Mouse (Mus musculus) liver, embryonic 16.5 days (tissue): Measurements from ENCODE around the gene Fbxo2. TPM values are rescaled to one million over a fixed set of nuclear protein-coding genes. Genes with fewer than 3 reads are reported as not detected.

Source experiments
- ATAC-seq: fragments of 200-750 bp; cut with Nextera tagmentation; 2 replicates; pipeline ENCODE4 v1.8.0; 2017; ENCODE audit warnings: low read depth, mild to moderate bottlenecking, moderate number of reproducible peaks, moderate library complexity
- H3K27ac ChIP-seq: fragments of 300-500 bp; sonication (generic); 2 replicates; pipeline ENCODE4 v1.5.1; 2014; ENCODE audit warnings: mild to moderate bottlenecking, low read length
- H3K27me3 ChIP-seq: fragments of 300-500 bp; sonication (generic); 2 replicates; pipeline ENCODE4 v1.6.1; 2014; ENCODE audit warnings: low read depth, low read length, mixed read lengths; ENCODE audit not compliant: control insufficient read depth, insufficient read depth
- H3K36me3 ChIP-seq: fragments of 300-500 bp; sonication (generic); 2 replicates; pipeline ENCODE4 v1.6.1; 2014; ENCODE audit warnings: mild to moderate bottlenecking; ENCODE audit not compliant: control insufficient read depth, insufficient read depth
- H3K4me1 ChIP-seq: fragments of 300-500 bp; sonication (generic); 2 replicates; pipeline ENCODE4 v1.6.1; 2014; ENCODE audit warnings: low read depth, low read length, mixed read lengths; ENCODE audit not compliant: control insufficient read depth
- H3K4me2 ChIP-seq: fragments of 300-500 bp; sonication (generic); 2 replicates; pipeline ENCODE4 v1.6.1; 2014; ENCODE audit warnings: low read depth, low read length, mixed read lengths
- H3K4me3 ChIP-seq: fragments of 300-500 bp; sonication (generic); 2 replicates; pipeline ENCODE4 v1.5.1; 2014; ENCODE audit warnings: low read depth, mild to moderate bottlenecking, low read length
- H3K9ac ChIP-seq: fragments of 300-500 bp; sonication (generic); 2 replicates; pipeline ENCODE4 v1.6.1; 2014; ENCODE audit warnings: low read depth, low read length
- H3K9me3 ChIP-seq: fragments of 300-500 bp; sonication (generic); replicated peaks from 2 replicates; pipeline ENCODE4 v1.6.1; 2016; ENCODE audit warnings: low read length; ENCODE audit not compliant: control insufficient read depth
- WGBS: fragments of 180-500 bp; shearing (Covaris S2); extraction: QIAGEN DNeasy Blood & Tissue Kit; methylation state at CpG from one replicate; pipeline ENCODE4 v1.1.7; 2014; ENCODE audit not compliant: insufficient replicate concordance; 5-methylcytosine and 5-hydroxymethylcytosine counted together
- polyA plus RNA-seq: library from polyadenylated mRNA; unstranded; fragments of >200 nt; fragmentation: Nextera tagmentation; extraction: Ambion mirVana; gene quantifications from 2 replicates; pipeline ENCODE4 v1.2.1, GENCODE M21; 2015

Fbxo2 gene
- polyA plus RNA-seq, 1 experiment from 2014 or later, result not detected

- H3K36me3 ChIP-seq, result no peaks in the 10 kb centered on the region
- WGBS, result under 1% methylated on average over 57 of the region's 67 CpGs
- H3K4me3 ChIP-seq, result peak within 1 kb of the TSS; percentile 75
- H3K4me2 ChIP-seq, result peak within 1 kb of the TSS; percentile 98
- ATAC-seq, result peak; percentile 79
- H3K9ac ChIP-seq, result peak within 1 kb of the TSS; percentile 76
- peaks cover 11% of the 10 kb centered on the region for H3K4me1 ChIP-seq
- no peaks in the 10 kb centered on the region for H3K27me3 ChIP-seq
- H3K27ac ChIP-seq, result peak within 1 kb of the TSS; percentile 68
- no peaks in the 10 kb centered on the region for H3K9me3 ChIP-seq
Observed at GRCm38 (mm10) chr4:148151267-148152168, 8.9 kb upstream of the Fbxo2 start, which contains the start of gene Fbxo6. TSS of gene Fbxo6 (minus strand) at chr4:148152140.

- no peak overlapping the region for H3K27ac ChIP-seq
- ATAC-seq, result no peak
- H3K4me1 ChIP-seq, result peaks cover 11% of the 10 kb centered on the region
- H3K27me3 ChIP-seq, result no peaks in the 10 kb centered on the region
- H3K4me3 ChIP-seq, result no peak overlapping the region
- H3K4me2 ChIP-seq, result no peak overlapping the region
- no peaks in the 10 kb centered on the region for H3K36me3 ChIP-seq
- H3K9ac ChIP-seq, result no peak overlapping the region
- 72% methylated on average over 5 of the region's 5 CpGs for WGBS
- no peaks in the 10 kb centered on the region for H3K9me3 ChIP-seq
Observed at GRCm38 (mm10) chr4:148152547-148152946, 7.9 kb upstream of the Fbxo2 start.

DNA sequence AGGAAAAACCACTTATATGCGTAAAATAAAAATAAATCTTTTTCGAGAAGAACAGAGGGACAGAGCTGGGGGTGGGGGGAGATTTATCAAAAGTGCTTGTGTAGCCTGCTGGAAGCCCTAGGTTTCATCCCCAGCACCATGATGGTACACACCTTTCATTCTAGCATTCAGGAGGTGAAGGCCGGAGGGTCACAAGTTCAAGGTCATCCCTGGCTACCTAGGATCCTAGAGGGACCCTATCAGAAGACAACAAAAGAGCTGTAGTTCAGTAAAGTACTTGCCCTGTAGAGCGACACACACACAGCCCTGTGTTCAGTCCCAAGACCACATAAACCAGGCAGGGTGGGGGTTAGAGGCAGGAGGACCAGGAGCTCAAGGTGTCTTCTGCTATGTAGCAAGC, 6.4 kb upstream of the Fbxo2 start:
- peaks cover 14% of the 10 kb centered on the region for H3K4me1 ChIP-seq

DNA sequence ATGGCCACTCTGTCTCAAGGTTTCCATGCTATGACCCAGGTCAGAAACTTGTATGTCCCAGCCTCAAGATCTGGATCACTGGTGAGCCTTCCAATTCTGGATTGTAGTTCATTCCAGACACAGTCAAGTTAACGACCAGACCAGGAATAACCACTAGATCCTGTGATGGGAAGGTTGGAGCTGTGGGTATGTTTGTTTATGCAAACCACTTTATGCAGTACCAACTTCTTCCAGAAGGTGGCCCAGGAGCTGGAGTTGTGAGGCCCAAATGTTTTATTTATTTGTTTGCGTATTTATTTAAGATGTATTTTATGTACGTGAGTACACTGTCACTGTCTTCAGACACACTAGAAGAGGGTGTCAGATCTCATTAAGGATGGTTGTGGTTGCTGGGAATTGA, 5.4 kb upstream of the Fbxo2 start:
- peaks cover 23% of the 10 kb centered on the region for H3K4me1 ChIP-seq
- no peak overlapping the region for H3K4me2 ChIP-seq
- no peaks in the 10 kb centered on the region for H3K36me3 ChIP-seq
- H3K9me3 ChIP-seq, result no peaks in the 10 kb centered on the region
- H3K27me3 ChIP-seq, result peaks cover 21% of the 10 kb centered on the region
- WGBS, result 46% methylated on average over 3 of the region's 3 CpGs
- ATAC-seq, result no peak
- H3K27ac ChIP-seq, result no peak overlapping the region
- H3K9ac ChIP-seq, result no peak overlapping the region
- no peak overlapping the region for H3K4me3 ChIP-seq

More for the DNA sequence above, 6.4 kb upstream of the Fbxo2 start:
- Histone ChIP-seq H3K9ac (no peak overlapping the region), H3K36me3 (no peaks in the 10 kb centered on the region), H3K4me3 (no peak overlapping the region), H3K9me3 (no peaks in the 10 kb centered on the region), H3K4me2 (no peak overlapping the region), H3K27me3 (peaks cover 11% of the 10 kb centered on the region), H3K27ac (no peak overlapping the region)
- 69% methylated on average over 4 of the region's 4 CpGs for WGBS
- ATAC-seq, result no peak

DNA sequence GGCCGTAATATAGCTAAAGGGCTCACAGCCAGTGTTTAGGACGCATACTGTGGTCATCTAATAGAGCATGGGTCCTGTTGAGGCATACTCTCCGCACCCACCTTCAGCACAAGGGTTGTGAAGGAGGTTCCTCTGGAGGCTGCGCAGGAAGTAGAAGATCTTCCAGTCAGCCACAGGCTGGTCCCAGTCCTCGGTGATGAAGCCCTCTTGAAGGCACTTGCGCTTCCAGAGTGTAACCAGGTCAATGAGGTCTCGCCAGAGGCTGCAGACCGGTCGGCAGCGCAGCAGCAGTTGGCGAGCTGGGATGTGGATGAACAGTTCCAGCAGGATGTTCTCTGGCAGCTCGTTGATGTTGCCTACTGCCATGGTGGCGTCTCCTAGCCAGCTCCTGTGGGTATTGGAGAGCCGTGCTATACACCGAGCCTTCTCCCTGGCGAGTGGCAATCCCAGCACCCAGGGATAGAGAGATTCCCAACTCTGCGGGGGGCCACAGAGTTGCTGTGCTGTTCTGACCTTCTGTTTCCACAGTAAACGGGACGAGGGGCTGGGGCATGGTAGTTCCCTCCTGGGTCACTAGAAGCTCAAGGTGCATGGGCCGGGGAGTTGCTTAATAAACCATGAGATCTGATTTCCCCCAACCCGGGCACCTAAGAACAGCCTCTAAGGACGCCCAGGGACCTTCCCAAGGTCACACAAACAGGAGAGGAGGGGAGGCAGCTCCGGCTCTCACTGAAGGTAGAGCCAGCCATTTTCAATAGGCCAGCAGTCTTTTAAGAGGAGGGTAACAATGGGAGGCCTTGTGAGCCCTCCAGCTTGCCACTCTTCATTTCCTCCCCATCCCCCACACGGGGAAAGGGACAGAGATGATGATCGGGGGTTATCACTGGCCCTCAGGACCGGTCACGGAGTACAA, 1.7 kb upstream of the Fbxo2 start:
- H3K27me3 ChIP-seq, result peaks cover 57% of the 10 kb centered on the region
- H3K9ac ChIP-seq, result no peak overlapping the region; the same call in 1 of the 2 replicates
- no peak overlapping the region for H3K27ac ChIP-seq
- H3K4me2 ChIP-seq, result peak overlapping the region; percentile 96
- no peaks in the 10 kb centered on the region for H3K36me3 ChIP-seq
- peaks cover 19% of the 10 kb centered on the region for H3K4me1 ChIP-seq
- ATAC-seq, result no peak
- H3K4me3 ChIP-seq, result peak overlapping the region; percentile 65
- WGBS, result 44% methylated on average over 27 of the region's 27 CpGs
- H3K9me3 ChIP-seq, result no peaks in the 10 kb centered on the region

DNA sequence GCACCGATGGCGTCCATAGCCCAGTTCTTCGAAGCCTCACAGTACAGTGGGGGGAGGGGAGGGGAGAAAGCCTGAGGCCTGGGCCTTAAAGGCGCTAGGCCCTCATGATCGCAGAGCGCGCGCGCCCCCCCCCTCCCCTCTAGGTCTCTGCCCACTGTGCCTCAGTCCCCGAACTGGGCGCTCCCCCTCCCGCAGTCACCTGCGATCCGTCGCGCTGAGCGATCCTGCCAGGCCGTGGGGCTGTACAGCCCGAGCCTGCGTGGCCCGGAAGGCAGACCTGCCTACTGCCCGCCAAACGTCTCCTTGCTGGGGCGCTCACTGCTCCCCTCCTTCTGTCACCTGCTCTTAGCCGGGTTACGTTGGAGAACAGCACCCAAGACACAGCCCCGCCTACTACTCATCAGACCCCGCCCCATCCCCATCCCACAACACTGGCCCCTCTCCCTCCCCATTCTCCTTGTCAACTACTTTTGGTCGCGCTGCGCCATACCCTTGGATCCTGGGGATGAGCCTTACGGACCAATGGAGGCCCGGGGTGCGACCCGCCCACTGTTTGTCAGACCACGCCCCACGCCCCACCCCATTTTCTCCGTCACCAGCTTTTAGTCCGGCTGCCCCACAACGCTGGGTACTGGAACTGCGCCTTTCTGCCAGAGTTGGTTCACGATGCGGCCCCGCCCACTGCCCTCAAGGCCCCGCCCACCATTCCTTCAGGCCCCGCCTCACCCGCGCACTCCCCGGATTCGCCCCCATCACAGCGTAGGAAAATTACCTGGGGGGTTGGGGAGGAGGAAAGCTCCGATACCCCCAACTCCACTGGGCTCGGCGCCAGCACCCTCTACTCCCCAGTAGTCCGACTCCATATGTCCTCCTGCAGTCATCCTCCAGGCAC, 631 bp upstream of the Fbxo2 start:
- H3K27ac ChIP-seq, result no peak overlapping the region
- H3K4me1 ChIP-seq, result peaks cover 19% of the 10 kb centered on the region
- peak overlapping the region; percentile 63 for H3K9ac ChIP-seq
- no peaks in the 10 kb centered on the region for H3K9me3 ChIP-seq
- H3K36me3 ChIP-seq, result no peaks in the 10 kb centered on the region
- H3K4me2 ChIP-seq, result peak overlapping the region; percentile 96
- H3K4me3 ChIP-seq, result peak overlapping the region; percentile 65
- peak; percentile 86 for ATAC-seq
- H3K27me3 ChIP-seq, result peaks cover 68% of the 10 kb centered on the region
- WGBS, result under 1% methylated on average over 49 of the region's 55 CpGs

- H3K4me1 ChIP-seq, result peaks cover 17% of the 10 kb centered on the region
- no peak overlapping the region for H3K27ac ChIP-seq
- no peak overlapping the region for H3K9ac ChIP-seq
- H3K4me3 ChIP-seq, result peak overlapping the region; percentile 17; the same call in 1 of the 2 replicates
- no peaks in the 10 kb centered on the region for H3K36me3 ChIP-seq
- peak; percentile 3; the same call in 1 of the 2 replicates for ATAC-seq
- H3K27me3 ChIP-seq, result peaks cover 85% of the 10 kb centered on the region
- H3K4me2 ChIP-seq, result no peak overlapping the region
- H3K9me3 ChIP-seq, result no peaks in the 10 kb centered on the region
- WGBS, result 2% methylated on average over 27 of the region's 29 CpGs
Observed at GRCm38 (mm10) chr4:148164002-148164439, 3.6 kb downstream of the Fbxo2 start.

DNA sequence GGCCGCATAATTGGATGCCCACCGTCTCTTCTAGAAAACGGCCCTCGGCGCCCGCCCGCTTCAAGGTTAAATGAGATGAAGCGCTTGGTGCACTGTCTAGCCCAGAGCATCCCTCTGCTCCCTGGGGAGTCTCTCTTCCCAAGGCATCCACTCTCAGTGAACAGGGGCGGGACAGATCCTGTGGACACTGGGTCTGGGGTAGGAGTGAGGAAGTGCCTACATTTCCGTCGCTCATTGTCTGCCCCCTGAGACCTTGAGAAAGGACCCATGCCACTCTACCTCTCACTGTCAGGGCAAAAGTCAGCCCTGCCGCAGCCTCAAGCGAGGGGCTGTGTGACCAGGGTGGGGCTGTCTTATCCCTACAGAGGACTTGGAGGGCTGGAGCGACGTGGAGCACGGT, 4.0 kb downstream of the Fbxo2 start:
- H3K4me2 ChIP-seq, result no peak overlapping the region
- no peaks in the 10 kb centered on the region for H3K9me3 ChIP-seq
- no peak for ATAC-seq
- no peaks in the 10 kb centered on the region for H3K36me3 ChIP-seq
- H3K4me1 ChIP-seq, result peaks cover 12% of the 10 kb centered on the region
- H3K4me3 ChIP-seq, result no peak overlapping the region
- H3K27ac ChIP-seq, result no peak overlapping the region
- no peak overlapping the region for H3K9ac ChIP-seq
- WGBS, result 1% methylated on average over 16 of the region's 16 CpGs
- H3K27me3 ChIP-seq, result peaks cover 82% of the 10 kb centered on the region
